Comparison of ENCODE assay signal across 14 mouse cellular contexts in genomic region chr4:128317951-128318350, GRCm38 (mm10). TPM values are rescaled to one million over a fixed set of nuclear protein-coding genes. Genes with fewer than 3 reads are reported as not detected.
DNase-seq lines count a peak whose midpoint lies in the region; ATAC-seq and TF ChIP-seq lines count a peak whose summit lies in the region.
"Had no signal": no experiment of that assay in that cellular context is flagged by ENCODE, and none has a peak within 500 bp of the region (broad histone marks: within the 10 kb centered on the region; RNA-seq: fewer than 3 reads in every experiment).

No protein-coding gene starts in this region.

- DNase-seq in embryo, embryonic 10 days (ENCODE audit: low spot score) = peak; percentile 28
- no peak for DNase-seq in embryo, embryonic 9.5 days (ENCODE audit: extremely low spot score)
- no peak for DNase-seq in left cerebral cortex, adult 2 months (ENCODE audit: extremely low spot score in 1 of 2, low spot score in 2 of 2)
- no peak for DNase-seq in left cerebral cortex, postnatal 25 days (ENCODE audit: low spot score in 2 of 2)
- no peak for DNase-seq in brain, embryonic 14.5 days (ENCODE audit: low read depth)
- peak; percentile 50 for DNase-seq in retina, embryonic 14.5 days (ENCODE audit: low spot score)
- no peak for DNase-seq in thymus, adult 18-20 months
- DNase-seq: cerebellum, postnatal 36 days had no signal

- ATAC-seq in CD4-positive, CD25-positive, alpha-beta regulatory T cell, adult 4 months = no peak

- H3K27ac ChIP-seq in left cerebral cortex, adult 2 months = no peak overlapping the region
- H3K27ac ChIP-seq: hindbrain, embryonic 15.5 days; neural tube, embryonic 12.5 days had no signal

- peak; percentile 30 for TF ChIP-seq CTCF in left cerebral cortex, adult 2 months (IDR thresholded peaks at IDR 0.05)
- peak; percentile 27; the same call in 1 of the 2 replicates for TF ChIP-seq CTCF in brain, embryonic 14.5 days (IDR thresholded peaks at IDR 0.05; ENCODE audit: borderline replicate concordance, extremely low read depth, insufficient read depth, insufficient read length)

- H3K4me3 ChIP-seq in left cerebral cortex, adult 2 months = no peak overlapping the region
- H3K4me3 ChIP-seq: hindbrain, embryonic 15.5 days; neural tube, embryonic 12.5 days had no signal

- TF ChIP-seq POLR2A in brain, embryonic 14.5 days (IDR thresholded peaks at IDR 0.05; ENCODE audit: borderline replicate concordance, extremely low read depth, insufficient read depth, insufficient read length, poor library complexity, severe bottlenecking) = no peak

- intact Hi-C loops in left cerebral cortex, adult 2 months (cut with DNase I) = no loop called here
- intact Hi-C loops in left cerebral cortex, postnatal 25 days (cut with DNase I) = no loop called here

RNA-seq across cellular contexts. Expression of gene Hmgb4, which starts 57.2 kb away (rescaled TPM):
- total RNA-seq in left cerebral cortex, adult 2 months (2021) = under 1 TPM in 1 of 2 experiments, not detected in 1; 0.50 TPM
- not detected for total RNA-seq in left cerebral cortex, postnatal 25 days (2021)
- not detected in 2 replicates for polyA plus RNA-seq in brain, embryonic 14.5 days (2012; rRNA removed)
- polyA plus RNA-seq in CD4-positive, CD25-positive, alpha-beta regulatory T cell, adult 4 months (2017; shearing (Covaris generic)) = not detected
- total RNA-seq: adrenal gland, adult 18-20 months; gastrocnemius, adult 18-20 months; megakaryocyte, adult 5-6 weeks had no signal
- polyA plus RNA-seq: hindbrain, embryonic 15.5 days; neural tube, embryonic 12.5 days had no signal

Comparison
In these comparisons a context has a peak if more than half of its experiments do, and no peak if none do; other contexts are left out.
1. DNase-seq: peak in embryo, embryonic 10 days (single experiment) and retina, embryonic 14.5 days (single experiment); none in embryo, embryonic 9.5 days (single experiment), left cerebral cortex, adult 2 months (0 of 2), left cerebral cortex, postnatal 25 days (0 of 2), brain, embryonic 14.5 days (single experiment) and thymus, adult 18-20 months (0 of 2).